Mouse (Mus musculus) cerebellum, adult 9-11 months (tissue): ENCODE results near the gene Pum2.
"Not testable (repeated sequence)": the region's sequence is repeated elsewhere in the genome, so short reads cannot be mapped to it uniquely, and the experiment has no call there.

ENCODE experiments used
- DNase-seq: peaks from one replicate; pipeline ENCODE4 v3.0.0; 2022

The Pum2 gene

DNA sequence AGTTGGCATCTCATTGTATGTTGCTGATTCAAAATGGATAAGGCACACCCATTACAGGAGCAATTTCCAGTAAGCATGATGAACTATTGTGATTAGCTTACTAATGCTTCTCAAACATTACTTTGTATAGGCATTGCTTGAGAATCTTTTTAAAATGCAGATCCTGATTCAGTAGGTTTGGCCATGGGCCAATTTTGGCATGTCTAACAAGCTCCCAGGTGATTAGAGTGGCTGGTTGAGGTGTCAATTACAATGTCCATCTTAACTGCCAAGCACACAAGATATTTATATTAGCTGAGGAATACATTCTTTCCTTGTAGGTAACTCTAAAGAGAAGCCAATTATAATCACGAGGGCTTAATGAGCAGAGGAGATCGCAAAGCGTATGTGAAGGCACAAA, 4.1 kb upstream of the Pum2 start:
- no peak for DNase-seq

DNA sequence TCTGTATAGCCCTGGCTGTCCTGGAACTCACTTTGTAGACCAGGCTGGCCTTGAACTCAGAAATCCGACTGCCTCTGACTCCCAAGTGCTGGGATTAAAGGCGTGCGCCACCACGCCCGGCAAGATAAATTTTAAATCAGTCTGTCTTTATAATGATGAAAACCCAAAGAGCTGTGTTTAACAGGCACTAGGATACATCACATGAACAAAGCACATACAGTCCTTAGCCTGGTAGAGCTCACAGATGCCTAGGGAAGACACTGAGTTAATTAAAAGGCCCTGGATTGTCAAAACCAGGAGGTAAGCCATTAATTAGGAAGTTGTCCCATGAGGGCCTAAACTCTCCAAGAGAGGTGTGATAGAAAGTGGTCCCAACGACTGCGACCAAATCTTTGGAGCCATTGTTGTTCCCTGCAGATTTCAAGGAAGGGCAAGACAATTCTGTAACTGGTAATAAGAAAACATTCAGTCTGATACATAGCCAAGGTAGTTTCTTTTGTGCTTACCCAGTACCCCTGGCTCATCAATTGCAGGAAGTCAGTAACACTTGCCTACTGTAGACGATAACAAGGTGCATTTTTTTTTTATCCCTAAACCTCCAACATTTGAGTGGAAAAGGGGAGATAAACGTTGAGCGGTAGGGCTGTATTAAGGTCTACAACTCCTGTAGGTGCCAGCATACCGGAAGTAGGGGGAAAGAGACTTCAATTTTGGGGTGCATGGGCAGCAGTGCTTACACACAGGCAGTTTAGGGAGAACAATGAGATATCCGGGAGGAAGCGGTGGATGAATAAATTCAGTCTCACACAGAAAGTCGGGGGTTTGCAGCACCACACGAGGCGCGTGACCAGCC, 587 bp upstream of the Pum2 start:
- DNase-seq, result peak; percentile 44

DNA sequence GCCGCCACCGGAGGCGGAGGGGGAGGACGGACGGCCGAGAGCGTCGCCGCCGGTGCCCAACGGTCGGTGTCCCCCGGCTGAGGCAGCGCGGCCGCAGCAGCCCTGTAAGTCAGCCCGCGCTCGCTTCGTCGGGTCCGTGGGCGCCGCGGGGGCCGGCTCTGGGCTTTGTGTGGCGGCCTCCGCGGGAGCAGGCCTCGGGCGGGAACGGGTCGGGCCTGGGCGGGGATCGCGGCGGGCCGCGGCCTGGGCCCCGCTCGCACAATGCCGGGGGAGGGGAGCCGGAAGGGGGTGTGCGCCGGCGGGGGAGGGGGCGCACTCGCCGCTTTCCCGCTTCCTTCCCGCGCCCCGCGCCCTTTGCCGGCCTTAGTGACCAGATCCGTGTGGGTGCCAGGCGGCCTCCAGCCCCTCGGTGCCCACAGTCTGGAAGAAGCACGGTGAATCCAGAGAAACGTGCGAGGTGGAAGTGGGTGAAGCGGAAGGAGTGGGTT, 487 bp downstream of the Pum2 start:
- no peak for DNase-seq

DNA sequence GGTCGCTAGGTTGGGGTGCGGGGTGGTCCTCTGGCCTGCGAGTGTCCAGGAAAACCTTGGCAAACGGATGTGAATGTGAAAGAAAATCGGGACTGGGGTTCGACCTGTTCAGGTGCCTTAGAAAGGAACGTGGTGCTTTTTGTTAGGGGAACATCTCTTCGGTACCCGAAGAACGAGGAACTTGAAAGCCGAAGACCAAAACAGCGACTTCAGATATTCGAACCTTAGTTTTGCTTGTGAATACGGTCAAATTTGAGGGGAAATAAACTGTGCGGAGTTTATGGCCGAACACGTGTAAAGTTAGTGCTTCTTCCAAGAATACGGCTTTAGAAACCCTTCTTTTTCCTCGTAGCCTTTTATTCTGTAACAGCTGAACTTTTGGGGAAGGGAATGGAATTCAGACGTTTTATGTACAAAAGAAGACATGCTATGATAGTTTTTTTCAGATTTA, 982 bp downstream of the Pum2 start:
- no peak for DNase-seq

DNA sequence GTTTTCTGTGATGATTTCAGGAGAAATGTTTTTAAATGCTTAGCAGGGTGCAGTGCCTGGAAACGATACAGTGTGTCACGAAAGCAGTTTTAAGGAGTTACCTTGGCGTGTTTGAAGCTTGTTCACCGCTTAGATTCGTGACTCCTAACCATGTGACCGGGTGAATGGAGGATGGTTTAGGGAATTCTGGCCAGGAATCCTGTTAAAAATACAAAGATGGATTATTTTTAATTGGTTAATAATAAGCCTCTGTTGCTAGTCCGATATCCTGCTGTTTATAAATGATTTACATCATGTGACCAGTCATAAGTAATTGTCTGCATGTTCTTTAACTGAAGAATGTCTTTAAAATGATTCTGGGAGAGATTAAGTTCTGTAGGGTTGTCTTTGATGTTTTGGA, 1.4 kb downstream of the Pum2 start:
- DNase-seq, result no peak

DNA sequence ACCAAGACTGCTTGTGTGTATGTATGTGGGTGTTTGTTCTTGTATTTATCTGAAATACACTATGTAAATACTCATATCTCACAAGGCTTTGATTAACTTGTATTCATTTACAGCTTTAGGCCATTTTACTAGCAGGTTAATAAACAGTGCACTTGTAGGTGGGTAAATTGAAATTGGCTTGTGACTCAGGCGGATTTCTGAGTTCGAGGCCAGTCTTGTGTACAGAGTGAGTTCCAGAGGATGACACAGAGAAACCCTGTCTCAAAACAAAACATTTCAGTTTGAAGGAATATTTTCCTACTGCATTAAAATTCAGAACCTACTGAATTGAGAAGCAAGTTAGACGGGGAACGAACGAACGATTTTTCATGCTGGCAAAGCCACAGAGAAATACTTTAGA, 2.4 kb downstream of the Pum2 start:
- no peak for DNase-seq

DNA sequence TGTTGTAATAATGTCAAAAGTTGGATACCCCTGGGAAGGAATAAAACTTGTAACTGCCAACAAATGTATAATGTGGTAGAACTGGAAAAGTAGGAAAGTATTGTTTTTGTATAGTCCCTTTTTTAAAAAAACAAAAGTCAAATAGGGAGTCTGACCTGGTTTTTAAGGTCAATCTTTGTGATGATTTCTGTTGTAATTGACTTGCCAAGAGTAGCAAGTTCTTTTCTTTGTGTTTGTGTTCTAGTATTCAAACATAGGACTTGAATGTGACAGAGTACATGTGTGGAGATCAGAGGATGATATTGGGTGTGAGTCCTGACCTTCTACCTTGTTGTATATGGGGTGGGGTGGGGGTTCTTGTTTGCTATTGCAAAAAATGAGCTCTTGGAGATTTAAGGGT, 4.0 kb downstream of the Pum2 start:
- DNase-seq, result no peak

DNA sequence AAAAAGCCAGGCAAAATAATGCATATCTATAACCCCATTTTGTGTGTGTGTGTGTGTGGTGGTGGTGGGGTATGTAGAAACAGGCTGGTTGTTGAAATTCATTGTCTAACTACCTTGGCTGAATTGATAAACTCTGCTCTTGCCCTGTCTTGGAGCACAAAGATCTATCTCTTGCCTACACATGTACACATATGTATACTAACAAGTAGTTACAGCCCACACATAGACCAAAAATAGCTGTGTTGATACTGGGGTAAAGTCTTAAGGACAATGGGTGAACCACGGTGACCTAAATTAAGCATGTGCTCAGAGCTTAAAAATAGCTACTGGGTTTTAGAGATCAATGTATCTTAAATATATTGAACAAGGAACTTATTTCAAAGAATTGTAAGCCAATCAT, 10.3 kb downstream of the Pum2 start:
- no peak for DNase-seq

DNA sequence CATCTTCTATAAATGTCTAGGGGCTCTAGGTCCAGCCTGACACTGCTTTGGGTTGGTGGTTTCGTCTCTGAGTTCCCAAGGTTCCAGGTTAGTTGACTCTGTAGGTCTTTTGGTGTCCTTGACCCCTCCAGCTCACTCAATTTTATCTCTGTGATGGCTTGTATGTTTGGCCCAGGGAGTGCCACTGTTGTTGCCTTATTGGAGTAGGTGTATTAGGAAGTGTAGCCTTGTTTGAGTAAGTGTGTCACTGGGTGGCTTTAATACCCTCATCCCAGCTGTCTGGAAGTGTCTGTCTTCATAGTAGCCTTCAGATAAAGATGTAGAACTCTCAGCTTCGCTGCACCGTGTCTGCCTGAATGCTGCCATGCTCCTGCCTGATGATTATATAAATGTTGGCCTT, 11.1 kb downstream of the Pum2 start:
- no peak for DNase-seq

DNA sequence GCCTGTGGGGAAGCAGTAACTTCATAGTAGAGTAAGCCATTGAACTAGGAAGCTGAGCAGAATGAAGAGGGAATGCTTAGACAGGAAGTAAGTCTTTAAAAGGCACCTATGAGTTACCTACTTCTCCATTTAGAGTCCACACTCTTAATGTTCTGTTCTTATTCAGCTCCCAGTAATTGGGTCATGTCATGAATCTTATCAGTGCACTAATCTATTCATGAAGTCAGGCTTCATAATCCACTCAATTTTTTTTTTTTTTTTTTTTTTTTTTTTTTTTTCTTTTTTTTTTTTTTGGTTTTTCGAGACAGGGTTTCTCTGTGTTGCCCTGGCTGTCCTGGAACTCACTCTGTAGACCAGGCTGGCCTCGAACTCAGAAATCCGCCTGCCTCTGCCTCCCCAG, 15.9 kb downstream of the Pum2 start:
- DNase-seq, result not testable (repeated sequence)

DNA sequence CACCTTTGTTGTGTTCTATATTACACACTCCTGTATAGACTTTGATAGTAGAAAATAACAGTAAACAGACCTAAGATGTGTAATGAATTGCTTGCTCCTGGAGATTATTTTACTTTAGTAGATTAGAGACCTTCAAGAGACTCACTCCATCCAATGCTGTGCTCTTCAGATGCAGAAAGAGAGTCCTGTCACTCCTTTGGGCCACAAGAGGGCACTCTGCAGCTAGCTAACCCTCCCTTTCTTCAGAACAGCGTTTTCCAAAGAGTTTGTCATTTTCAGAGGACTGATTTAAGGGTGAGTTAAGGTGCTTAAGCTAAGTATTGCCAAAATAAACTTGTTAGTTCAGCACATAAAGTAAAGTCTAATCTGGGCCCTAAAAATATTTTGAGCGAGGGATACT, 25.0 kb downstream of the Pum2 start:
- peak; percentile 30 for DNase-seq

DNA sequence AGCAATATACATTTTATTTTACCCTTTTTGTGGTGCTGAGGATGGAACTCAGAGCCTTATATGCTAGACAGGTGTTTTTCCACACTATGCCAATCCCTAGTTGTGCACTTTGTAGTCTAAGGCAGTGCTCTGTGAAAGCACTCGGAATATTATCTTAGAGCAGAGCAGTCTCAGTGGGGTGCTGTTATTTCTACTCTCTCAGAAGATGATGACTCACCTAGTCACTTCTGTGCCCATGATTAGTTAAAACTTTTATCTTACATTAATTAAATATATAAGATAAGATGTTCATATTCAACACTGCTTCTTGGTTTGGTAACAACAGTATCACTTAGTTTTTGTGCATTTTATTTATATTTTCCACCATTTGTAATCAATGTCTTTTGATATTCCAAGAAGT, 30.1 kb downstream of the Pum2 start:
- DNase-seq, result no peak

DNA sequence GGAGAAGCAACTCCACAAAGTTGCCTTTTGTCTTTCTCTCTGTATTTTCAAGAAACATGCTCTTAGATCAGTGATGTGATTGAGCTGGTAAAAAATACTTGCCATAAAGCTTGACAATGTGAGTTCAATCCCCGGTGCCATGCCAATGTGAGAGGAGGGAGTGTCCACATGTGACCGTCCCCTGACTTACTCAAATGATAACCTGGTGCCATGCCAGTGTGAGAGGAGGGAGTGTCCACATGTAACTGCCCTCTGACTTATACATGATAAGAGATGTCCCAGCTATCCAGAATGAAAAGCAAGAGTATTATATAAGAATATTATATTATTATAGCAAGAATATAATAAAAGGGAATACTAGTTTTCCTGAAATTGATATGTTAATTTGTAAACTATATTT, 34.9 kb downstream of the Pum2 start:
- no peak for DNase-seq

DNA sequence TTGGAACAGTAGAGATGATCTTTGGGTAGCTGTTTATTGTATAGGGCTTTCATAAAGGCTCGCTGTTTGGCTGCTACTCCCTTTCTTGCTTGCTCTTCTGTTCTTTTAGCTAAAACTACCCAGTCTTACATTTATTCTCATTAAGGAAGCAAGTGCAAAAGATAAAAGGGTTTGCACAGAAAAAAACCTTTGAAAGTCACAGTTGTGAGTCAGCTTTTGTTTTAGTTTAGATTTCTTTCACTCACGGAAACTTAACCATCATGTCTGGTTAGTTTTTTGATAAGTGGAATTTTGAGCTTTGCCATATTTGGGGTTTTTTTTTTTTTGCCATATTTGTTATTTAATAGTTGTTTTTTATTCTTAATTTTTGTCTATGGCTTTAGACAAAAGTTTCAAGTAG, 38.7 kb downstream of the Pum2 start:
- no peak for DNase-seq

DNA sequence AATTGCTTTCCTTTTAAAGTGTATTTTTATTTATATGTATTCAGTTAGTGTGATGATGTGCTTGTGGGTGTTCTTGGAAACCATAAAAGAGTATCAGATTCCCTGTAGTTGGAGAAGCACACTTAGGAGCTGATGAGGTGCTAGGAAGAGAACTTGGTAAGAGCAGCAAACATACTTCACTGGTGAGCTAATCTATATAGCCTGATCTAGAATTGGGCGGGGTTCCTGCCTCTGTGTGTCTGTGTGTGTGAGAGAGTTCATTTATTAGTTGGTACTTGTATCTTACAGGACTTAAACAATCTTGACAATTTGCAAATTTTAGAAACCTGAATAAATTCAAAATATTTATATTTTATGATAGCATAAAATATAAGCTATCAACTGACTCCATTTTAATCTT, 42.2 kb downstream of the Pum2 start:
- DNase-seq, result no peak

DNA sequence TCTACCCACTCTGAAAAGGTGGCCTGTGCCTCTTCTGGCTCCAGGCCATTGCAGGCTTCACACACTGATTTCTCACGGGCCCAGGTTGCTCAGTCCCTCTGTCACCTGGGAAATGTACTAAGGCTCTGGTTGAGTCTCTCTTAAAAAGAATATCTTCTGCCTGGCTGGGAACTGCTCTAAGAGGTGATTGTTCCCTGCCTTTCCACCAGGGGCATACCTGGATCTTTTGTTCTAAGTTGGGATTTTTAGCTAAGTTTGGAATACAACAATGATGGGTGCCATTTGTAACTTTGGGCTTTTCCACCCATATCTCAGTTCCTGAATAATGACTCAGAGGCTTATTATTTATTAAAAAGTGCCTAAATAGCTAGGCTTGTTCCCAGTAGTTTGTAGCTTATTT, 53.0 kb downstream of the Pum2 start:
- DNase-seq, result no peak

DNA sequence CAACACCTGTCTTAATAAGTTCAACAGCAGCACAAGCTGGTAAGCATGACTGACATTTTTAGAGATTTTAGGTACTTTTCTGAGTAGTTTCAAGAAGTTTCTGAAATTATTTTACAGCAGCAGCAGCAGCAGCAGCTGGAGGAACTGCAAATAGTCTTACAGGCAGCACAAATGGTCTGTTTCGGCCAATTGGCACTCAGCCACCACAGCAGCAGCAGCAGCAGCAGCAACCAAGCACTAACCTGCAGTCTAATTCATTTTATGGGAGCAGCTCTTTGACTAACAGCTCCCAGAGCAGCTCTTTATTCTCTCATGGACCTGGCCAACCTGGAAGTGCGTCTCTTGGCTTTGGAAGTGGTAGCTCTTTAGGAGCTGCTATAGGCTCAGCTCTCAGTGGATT, 54.8 kb downstream of the Pum2 start:
- no peak for DNase-seq

DNA sequence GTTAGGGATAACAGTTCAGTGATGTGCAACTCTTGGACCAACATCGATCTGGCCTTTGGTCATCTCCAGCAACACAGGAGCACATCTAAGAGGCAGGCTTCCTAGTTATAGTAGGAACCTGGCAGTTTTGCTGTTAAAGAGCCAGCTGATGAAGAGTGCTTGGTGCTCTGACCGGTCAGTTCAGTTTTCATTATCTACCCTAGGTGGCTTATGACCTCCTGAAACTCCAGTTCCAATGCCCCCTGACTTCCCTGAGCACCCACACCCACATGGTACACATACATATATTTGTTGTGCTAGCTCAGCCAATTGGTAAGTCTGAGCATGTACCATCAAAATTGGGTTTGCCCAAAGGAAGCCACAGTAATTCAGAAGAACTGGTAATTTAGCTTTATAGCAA, 79.7 kb downstream of the Pum2 start:
- DNase-seq, result no peak

DNA sequence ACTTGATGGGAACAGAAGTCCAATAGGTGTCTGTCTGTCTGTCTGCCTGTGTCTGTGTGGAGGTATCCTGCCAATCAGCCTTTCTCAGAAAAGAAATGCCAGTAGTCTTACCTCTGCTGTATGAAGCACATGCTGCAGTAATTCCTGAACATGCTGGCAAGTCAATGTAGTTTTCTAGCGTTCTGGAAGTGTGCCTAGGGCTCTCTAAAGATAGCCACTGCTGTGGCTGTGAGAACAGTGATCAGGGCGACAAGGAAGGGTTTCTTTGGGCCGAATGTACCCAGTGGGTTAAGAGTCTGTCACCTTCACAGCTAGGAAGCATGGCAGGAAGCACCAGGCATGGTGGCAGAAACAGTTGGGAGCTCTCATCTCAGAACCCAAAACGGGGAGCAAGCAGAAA, 80.2 kb downstream of the Pum2 start:
- DNase-seq, result no peak

DNA sequence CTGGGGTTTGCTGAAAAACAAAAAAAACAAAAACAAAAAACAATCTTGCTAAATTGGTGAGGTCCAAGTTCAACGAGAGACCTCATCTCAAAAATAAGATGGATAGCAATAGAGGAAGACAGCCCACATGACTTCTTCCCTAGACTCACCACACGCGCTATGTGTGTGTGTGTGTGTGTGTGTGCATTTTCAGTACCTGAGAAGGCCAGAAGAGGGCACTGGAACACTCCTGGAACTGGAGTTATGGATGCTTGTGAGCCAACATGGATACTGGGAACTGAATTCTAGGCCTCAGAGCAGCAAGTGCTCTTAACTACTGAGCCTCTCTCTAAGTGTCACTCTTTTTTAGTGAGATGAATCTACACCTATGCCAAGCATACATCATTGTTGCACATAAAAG, 84.1 kb downstream of the Pum2 start:
- no peak for DNase-seq

DNA sequence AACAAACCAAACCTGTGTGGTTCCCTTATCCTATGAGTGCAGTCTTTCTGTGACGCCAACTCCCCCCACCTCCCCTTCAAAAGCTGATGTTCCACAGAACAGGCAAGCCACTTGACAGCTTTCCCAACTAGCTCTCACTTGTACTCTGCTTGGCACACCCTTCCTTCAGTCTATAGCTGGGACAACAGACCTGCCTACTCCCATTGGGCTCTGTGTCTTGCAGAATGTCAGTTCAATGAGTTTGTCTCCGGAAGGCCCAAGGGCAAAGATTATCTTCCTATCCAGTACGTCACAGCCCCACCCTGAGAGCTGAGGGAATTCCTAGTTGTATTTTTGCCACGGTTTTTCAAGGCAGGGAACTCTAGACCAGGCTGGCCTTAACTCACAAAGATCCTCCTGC, 85.2 kb downstream of the Pum2 start:
- DNase-seq, result no peak

DNA sequence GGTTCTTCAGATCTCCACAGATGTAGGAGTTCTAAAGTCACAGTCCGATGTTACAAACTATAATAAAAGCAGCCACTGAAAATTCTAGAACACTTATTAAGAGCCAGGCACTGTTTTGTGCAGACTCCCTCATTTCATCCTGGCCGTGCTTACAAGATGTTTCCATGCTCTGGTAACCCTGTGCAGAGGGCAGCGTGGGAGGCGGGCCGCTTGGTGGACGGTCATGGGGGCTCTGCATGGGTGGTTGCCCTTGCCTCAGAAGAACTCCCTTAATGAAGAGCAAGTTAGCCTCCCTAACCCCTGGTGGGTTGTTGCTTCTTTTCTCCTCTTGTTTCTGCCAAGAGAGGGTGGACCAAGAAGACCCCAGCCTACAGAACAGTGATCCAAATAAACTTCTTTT, 85.8 kb downstream of the Pum2 start:
- DNase-seq, result no peak

DNA sequence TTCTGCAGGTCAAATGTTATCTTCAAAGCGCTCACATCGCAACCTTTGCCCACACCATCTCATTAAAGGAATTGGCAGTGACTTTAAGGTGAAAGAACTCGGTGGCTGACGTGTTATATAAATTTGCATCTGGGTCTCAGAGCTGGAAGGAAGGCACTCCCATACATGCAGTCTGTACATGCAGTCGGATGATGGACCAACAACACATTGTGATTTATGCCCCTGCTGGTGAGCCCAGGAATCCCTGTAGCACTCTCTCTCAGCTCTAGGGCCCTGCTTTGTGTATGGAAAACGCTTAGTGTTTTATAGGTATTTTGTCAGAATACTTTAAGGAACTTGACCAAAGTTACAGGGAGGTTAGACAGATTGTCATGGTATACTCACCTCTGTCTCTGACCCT, 86.6 kb downstream of the Pum2 start:
- DNase-seq, result no peak

DNA sequence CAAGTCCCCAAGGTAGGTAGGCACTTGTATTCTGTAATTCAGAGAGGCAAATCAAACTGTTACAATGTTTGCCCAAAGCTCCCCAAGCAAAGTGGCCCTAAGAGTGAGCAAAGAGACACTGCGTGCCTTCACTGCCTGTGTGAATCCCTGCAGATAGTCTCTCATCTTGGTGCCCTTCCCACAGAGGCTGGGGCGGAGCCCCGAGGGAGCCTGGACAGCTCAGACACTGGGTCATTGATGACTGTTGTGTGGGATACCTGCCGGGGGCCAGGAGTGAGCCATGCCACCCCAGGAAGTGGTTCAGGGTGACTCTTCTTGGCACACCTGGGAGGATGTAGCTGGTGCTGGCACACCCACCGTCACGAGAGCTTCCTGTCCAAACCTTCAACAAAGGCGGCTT, 87.1 kb downstream of the Pum2 start:
- no peak for DNase-seq

DNA sequence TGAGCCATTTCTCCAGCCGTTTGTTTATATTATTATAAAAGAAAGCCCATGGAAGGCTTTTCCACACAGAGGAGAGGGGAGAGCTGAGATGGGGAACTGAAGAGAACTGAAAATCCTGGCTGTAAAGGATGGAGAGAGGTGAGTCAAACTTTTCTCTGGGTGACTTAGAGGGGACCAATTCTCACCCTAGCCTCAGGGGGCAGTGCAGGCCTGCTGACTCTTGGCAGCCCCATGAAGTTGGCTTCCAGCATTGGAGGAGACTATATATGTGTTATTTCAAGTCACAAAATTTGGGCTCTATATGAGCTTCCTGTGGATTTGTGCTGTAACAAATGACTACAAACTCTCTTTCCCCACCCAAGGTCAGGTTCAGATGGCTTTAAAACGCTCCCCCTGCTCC, 88.7 kb downstream of the Pum2 start:
- DNase-seq, result peak; percentile 1
